Mouse (Mus musculus): ENCODE results near the gene Csrp3.

Csrp3 gene

GRCm38 (mm10) chr7:48867576-48867975 lies 19.7 kb upstream of the Csrp3 start:
- no peak for DNase-seq (ENCODE audit: low spot score)

- DNase-seq (ENCODE audit: low spot score): no peak
These were observed 17.0 kb upstream of the Csrp3 start for GRCm38 (mm10) chr7:48864671-48865458.

GRCm38 (mm10) chr7:48864199-48864598 lies 16.4 kb upstream of the Csrp3 start:
- no peak for DNase-seq (ENCODE audit: low spot score)

- no peak for DNase-seq (ENCODE audit: low spot score)
These were observed 14.0 kb upstream of the Csrp3 start for GRCm38 (mm10) chr7:48861796-48862195.

- DNase-seq (ENCODE audit: low spot score): no peak
These were observed 13.1 kb upstream of the Csrp3 start for GRCm38 (mm10) chr7:48860948-48861347.

- DNase-seq (ENCODE audit: low spot score): no peak
These were observed 11.5 kb upstream of the Csrp3 start for GRCm38 (mm10) chr7:48859362-48859761.

- no peak for DNase-seq (ENCODE audit: low spot score)
These were observed 10.4 kb upstream of the Csrp3 start for GRCm38 (mm10) chr7:48858257-48858656.

GRCm38 (mm10) chr7:48855461-48855860 lies 7.6 kb upstream of the Csrp3 start:
- no peak for DNase-seq (ENCODE audit: low spot score)

GRCm38 (mm10) chr7:48853496-48853895 lies 5.7 kb upstream of the Csrp3 start:
- DNase-seq (ENCODE audit: low spot score): no peak

GRCm38 (mm10) chr7:48851529-48852104 lies 3.8 kb upstream of the Csrp3 start:
- DNase-seq (ENCODE audit: low spot score): no peak

- DNase-seq (ENCODE audit: low spot score): no peak
These were observed 1.1 kb downstream of the Csrp3 start for GRCm38 (mm10) chr7:48846755-48847154.

- no peak for DNase-seq (ENCODE audit: low spot score)
These were observed 2.4 kb downstream of the Csrp3 start for GRCm38 (mm10) chr7:48845213-48845973.

- no peak for DNase-seq (ENCODE audit: low spot score)
These were observed 4.3 kb downstream of the Csrp3 start for GRCm38 (mm10) chr7:48843541-48843940.

- DNase-seq (ENCODE audit: low spot score): no peak
These were observed 5.5 kb downstream of the Csrp3 start for GRCm38 (mm10) chr7:48842353-48842752.

GRCm38 (mm10) chr7:48841538-48841937 lies 6.3 kb downstream of the Csrp3 start:
- DNase-seq (ENCODE audit: low spot score): no peak

- DNase-seq (ENCODE audit: low spot score): no peak
These were observed 7.3 kb downstream of the Csrp3 start for GRCm38 (mm10) chr7:48840545-48840944.

GRCm38 (mm10) chr7:48838434-48838833 lies 9.4 kb downstream of the Csrp3 start:
- no peak for DNase-seq (ENCODE audit: low spot score)

- no peak for DNase-seq (ENCODE audit: low spot score)
These were observed 10.9 kb downstream of the Csrp3 start for GRCm38 (mm10) chr7:48836949-48837348.

GRCm38 (mm10) chr7:48834989-48835626 lies 12.7 kb downstream of the Csrp3 start:
- no peak for DNase-seq (ENCODE audit: low spot score)

- DNase-seq (ENCODE audit: low spot score): no peak
These were observed 13.4 kb downstream of the Csrp3 start for GRCm38 (mm10) chr7:48834371-48834970.

- DNase-seq (ENCODE audit: low spot score): no peak
These were observed 15.1 kb downstream of the Csrp3 start for GRCm38 (mm10) chr7:48832735-48833134.

GRCm38 (mm10) chr7:48830395-48830794 lies 17.4 kb downstream of the Csrp3 start:
- no peak for DNase-seq (ENCODE audit: low spot score)

Measured in testis, postnatal 10 days (tissue).